Mouse (Mus musculus): Measurements from ENCODE around the gene Clec2i. TPM values are rescaled to one million over a fixed set of nuclear protein-coding genes. Genes with fewer than 3 reads are reported as not detected.
A peak's percentile ranks its signal among the peaks of the same experiment; 100 is the strongest.

Gene Clec2i
- polyA plus RNA-seq, 1 experiment, result not detected

DNA sequence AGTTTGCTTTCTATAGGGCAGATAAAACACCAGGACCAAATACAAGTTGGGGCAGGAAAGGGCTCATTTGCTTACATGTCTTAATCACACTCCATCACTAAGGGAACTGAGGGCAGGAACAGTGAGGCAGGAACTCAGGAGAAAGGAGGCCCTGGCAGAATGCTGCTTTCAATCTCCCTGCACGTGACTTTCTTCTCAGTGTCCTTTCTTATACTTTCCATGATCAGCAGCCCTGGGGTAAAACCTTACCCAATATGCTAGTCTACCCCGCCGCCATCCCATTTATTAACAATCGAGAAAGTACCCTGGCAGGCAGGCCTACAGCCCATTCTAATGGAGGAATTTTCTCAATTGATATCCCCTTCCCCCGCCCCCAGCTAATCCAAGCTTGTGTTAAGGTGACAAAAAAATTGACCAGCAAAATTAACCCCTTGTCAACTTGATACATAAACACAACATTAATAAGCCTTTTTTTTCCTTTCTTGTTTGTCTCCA, 42.8 kb upstream of the Clec2i start:
- peak overlapping the region; percentile 73 for H3K27ac ChIP-seq (ENCODE audit: insufficient read depth, low read length)
- no peaks in the 10 kb centered on the region for H3K9me3 ChIP-seq (replicated peaks; ENCODE audit: control insufficient read depth, insufficient read depth, low read length, poor library complexity, severe bottlenecking)
- H3K36me3 ChIP-seq (ENCODE audit: control insufficient read depth, insufficient read depth, low read length, poor library complexity, severe bottlenecking), result no peaks in the 10 kb centered on the region
- no peaks in the 10 kb centered on the region for H3K27me3 ChIP-seq (ENCODE audit: control insufficient read depth, insufficient read depth, low read length, poor library complexity, severe bottlenecking)
- no peak overlapping the region for H3K4me3 ChIP-seq (ENCODE audit: low read depth, low read length)
- no peaks in the 10 kb centered on the region for H3K4me1 ChIP-seq (ENCODE audit: control insufficient read depth, insufficient read depth, low read length)
- peak overlapping the region; percentile 6; the same call in 1 of the 2 replicates for H3K9ac ChIP-seq (ENCODE audit: low read depth, poor library complexity, severe bottlenecking)
- TF ChIP-seq POLR2A (IDR thresholded peaks at IDR 0.05; ENCODE audit: insufficient read depth, low read length) (no peak), EP300 (IDR thresholded peaks at IDR 0.05; ENCODE audit: insufficient read depth, low read depth, low read length) (no peak), CTCF (IDR thresholded peaks at IDR 0.05; ENCODE audit: low read depth, low read length) (no peak)

DNA sequence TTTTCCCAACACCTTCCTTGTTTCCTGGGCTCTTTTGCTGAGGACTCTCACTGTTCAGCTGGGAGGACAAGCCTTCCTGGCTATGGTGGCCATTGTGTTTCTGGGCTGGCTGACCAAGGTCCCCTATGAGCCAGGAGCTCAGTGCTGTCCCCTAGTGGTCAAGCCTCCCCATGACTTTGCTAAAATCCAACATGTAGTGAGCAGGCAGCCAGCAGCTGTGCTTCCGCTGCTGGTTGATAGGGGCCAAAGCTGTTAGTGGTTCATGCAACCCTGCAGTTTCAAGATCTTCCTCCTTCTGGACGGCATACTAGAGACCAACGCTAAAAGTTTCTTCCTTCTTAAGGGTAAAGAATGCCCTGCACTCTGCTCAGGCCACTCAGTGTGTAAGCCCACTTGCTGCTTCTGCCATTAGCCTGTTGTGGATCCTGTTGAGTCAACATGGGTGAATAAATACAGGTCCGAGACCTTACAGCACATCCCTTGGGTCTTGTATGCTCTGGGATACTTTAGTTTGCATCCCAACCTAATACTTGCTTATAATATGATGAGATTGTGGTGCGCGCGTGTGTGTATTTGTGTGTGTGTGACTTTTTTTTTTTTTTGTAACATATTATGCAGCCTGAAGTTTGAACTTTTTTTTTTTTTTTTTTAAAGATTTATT, 41.9 kb upstream of the Clec2i start:
- peak overlapping the region; percentile 85 for H3K27ac ChIP-seq (ENCODE audit: insufficient read depth, low read length)
- peak overlapping the region; percentile 56 for H3K4me3 ChIP-seq (ENCODE audit: low read depth, low read length)
- no peak overlapping the region for H3K9ac ChIP-seq (ENCODE audit: low read depth, poor library complexity, severe bottlenecking)
- no peaks in the 10 kb centered on the region for H3K36me3 ChIP-seq (ENCODE audit: control insufficient read depth, insufficient read depth, low read length, poor library complexity, severe bottlenecking)
- H3K27me3 ChIP-seq (ENCODE audit: control insufficient read depth, insufficient read depth, low read length, poor library complexity, severe bottlenecking), result no peaks in the 10 kb centered on the region
- TF ChIP-seq CTCF (IDR thresholded peaks at IDR 0.05; ENCODE audit: low read depth, low read length) (peak; percentile 99), EP300 (IDR thresholded peaks at IDR 0.05; ENCODE audit: insufficient read depth, low read depth, low read length) (no peak)
- H3K4me1 ChIP-seq (ENCODE audit: control insufficient read depth, insufficient read depth, low read length), result no peaks in the 10 kb centered on the region
- 0 out of 2 replicates have a peak, but pooled peaks cover 1% of the 10 kb centered on the region for H3K9me3 ChIP-seq (replicated peaks; ENCODE audit: control insufficient read depth, insufficient read depth, low read length, poor library complexity, severe bottlenecking)

DNA sequence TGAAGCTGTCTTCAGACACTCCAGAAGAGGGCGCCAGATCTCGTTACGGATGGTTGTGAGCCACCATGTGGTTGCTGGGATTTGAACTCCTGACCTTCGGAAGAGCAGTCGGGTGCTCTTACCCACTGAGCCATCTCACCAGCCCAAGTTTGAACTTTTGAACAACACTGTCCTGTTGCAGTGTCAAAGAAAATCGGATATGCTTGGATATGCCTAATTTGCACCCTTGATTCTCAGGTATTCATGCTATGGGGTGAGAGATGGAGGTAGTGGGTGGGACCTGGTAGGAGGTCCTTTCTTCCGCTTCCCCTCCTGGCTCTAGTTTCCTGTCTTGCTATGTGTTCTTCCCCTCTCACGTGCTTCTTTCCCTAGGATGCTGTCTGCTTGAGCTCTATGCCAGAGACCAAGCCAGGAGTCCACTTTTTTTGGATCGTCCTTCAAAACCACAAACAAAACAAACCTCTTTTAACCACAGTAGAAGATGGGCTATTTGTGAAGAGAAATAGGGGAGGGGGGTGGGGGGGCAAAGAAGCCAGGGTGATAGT, 41.3 kb upstream of the Clec2i start:
- H3K4me1 ChIP-seq (ENCODE audit: control insufficient read depth, insufficient read depth, low read length), result no peaks in the 10 kb centered on the region

DNA sequence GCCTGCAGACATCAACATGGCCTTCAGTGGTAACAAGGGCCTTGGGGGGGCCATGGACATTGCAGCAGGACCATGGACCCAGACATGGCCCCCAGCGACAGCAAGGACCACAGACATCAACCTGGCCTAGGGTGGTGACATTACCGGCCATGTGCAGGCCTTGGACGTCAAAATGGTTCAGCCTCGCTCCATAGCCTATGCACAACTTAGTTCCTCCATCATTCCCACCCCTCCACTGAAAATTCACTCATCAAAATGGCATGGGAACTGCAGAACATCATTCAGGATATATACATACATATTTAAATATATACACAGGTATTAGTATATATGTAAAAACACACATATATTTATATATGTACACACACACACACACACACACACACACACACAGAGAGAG, 40.0 kb upstream of the Clec2i start:
- H3K36me3 ChIP-seq (ENCODE audit: control insufficient read depth, insufficient read depth, low read length, poor library complexity, severe bottlenecking), result no peaks in the 10 kb centered on the region
- TF ChIP-seq EP300 (IDR thresholded peaks at IDR 0.05; ENCODE audit: insufficient read depth, low read depth, low read length), result no peak
- TF ChIP-seq POLR2A (IDR thresholded peaks at IDR 0.05; ENCODE audit: insufficient read depth, low read length), result no peak
- TF ChIP-seq CTCF (IDR thresholded peaks at IDR 0.05; ENCODE audit: low read depth, low read length), result no peak
- H3K4me1 ChIP-seq (ENCODE audit: control insufficient read depth, insufficient read depth, low read length), result no peaks in the 10 kb centered on the region
- H3K4me3 ChIP-seq (ENCODE audit: low read depth, low read length), result no peak overlapping the region
- H3K9me3 ChIP-seq (replicated peaks; ENCODE audit: control insufficient read depth, insufficient read depth, low read length, poor library complexity, severe bottlenecking), result 0 out of 2 replicates have a peak, but pooled peaks cover 4% of the 10 kb centered on the region
- H3K9ac ChIP-seq (ENCODE audit: low read depth, poor library complexity, severe bottlenecking), result no peak overlapping the region
- H3K27me3 ChIP-seq (ENCODE audit: control insufficient read depth, insufficient read depth, low read length, poor library complexity, severe bottlenecking), result no peaks in the 10 kb centered on the region
- H3K27ac ChIP-seq (ENCODE audit: insufficient read depth, low read length), result no peak overlapping the region

More for the DNA sequence above, 41.3 kb upstream of the Clec2i start:
- Histone ChIP-seq H3K36me3 (ENCODE audit: control insufficient read depth, insufficient read depth, low read length, poor library complexity, severe bottlenecking) (no peaks in the 10 kb centered on the region), H3K9ac (ENCODE audit: low read depth, poor library complexity, severe bottlenecking) (no peak overlapping the region), H3K27me3 (ENCODE audit: control insufficient read depth, insufficient read depth, low read length, poor library complexity, severe bottlenecking) (no peaks in the 10 kb centered on the region), H3K27ac (ENCODE audit: insufficient read depth, low read length) (no peak overlapping the region), H3K4me3 (ENCODE audit: low read depth, low read length) (no peak overlapping the region), H3K9me3 (replicated peaks; ENCODE audit: control insufficient read depth, insufficient read depth, low read length, poor library complexity, severe bottlenecking) (0 out of 2 replicates have a peak, but pooled peaks cover 4% of the 10 kb centered on the region)
- no peak for TF ChIP-seq CTCF (IDR thresholded peaks at IDR 0.05; ENCODE audit: low read depth, low read length)
- TF ChIP-seq POLR2A (IDR thresholded peaks at IDR 0.05; ENCODE audit: insufficient read depth, low read length), result no peak
- TF ChIP-seq EP300 (IDR thresholded peaks at IDR 0.05; ENCODE audit: insufficient read depth, low read depth, low read length), result no peak

DNA sequence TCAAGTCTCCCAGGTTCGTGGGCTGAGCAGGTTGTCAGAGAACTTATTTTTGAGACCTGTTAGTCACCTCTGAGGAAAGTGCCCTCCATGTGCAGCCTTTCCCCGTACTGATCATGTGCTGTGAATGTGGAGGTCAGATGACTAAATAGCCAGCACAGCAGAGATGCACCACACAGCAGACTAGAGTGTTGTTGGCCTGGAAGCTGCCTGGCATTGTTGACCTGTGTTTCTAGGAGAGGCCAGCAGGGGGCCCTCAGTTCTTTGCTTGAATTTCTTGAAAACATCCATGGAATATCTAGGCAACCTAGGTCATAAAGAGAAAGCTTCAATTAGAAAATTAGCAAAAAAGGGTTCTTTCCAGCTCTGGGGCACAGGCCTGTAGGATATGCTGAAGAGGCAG, 37.5 kb upstream of the Clec2i start:
- TF ChIP-seq EP300 (IDR thresholded peaks at IDR 0.05; ENCODE audit: insufficient read depth, low read depth, low read length), result no peak
- peak; percentile 6 for TF ChIP-seq CTCF (IDR thresholded peaks at IDR 0.05; ENCODE audit: low read depth, low read length)
- Histone ChIP-seq H3K9ac (ENCODE audit: low read depth, poor library complexity, severe bottlenecking) (no peak overlapping the region), H3K4me1 (ENCODE audit: control insufficient read depth, insufficient read depth, low read length) (no peaks in the 10 kb centered on the region), H3K27ac (ENCODE audit: insufficient read depth, low read length) (no peak overlapping the region), H3K4me3 (ENCODE audit: low read depth, low read length) (no peak overlapping the region), H3K9me3 (replicated peaks; ENCODE audit: control insufficient read depth, insufficient read depth, low read length, poor library complexity, severe bottlenecking) (0 out of 2 replicates have a peak, but pooled peaks cover 4% of the 10 kb centered on the region), H3K36me3 (ENCODE audit: control insufficient read depth, insufficient read depth, low read length, poor library complexity, severe bottlenecking) (no peaks in the 10 kb centered on the region), H3K27me3 (ENCODE audit: control insufficient read depth, insufficient read depth, low read length, poor library complexity, severe bottlenecking) (no peaks in the 10 kb centered on the region)

DNA sequence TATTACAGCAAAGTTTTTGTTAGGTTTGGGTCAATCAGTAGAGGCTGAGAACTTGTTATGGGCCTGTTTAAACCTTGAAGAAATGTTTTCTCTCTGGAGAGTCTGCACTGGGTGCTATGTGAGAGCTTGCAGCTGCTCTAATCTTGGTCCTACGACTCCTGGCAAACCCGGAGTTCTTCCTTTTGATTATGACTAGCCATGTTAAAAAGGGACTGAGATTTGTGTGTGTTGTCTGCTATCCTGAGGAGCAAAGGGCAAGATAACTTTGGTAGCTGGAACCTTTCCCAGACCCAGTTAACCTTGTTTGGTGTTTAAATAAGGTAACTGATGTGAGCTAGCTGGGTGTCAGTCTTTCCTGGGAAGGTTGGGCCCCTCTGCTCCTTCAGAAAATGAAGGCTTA, 36.7 kb upstream of the Clec2i start:
- Histone ChIP-seq H3K9ac (ENCODE audit: low read depth, poor library complexity, severe bottlenecking) (no peak overlapping the region), H3K27me3 (ENCODE audit: control insufficient read depth, insufficient read depth, low read length, poor library complexity, severe bottlenecking) (no peaks in the 10 kb centered on the region), H3K4me1 (ENCODE audit: control insufficient read depth, insufficient read depth, low read length) (no peaks in the 10 kb centered on the region), H3K9me3 (replicated peaks; ENCODE audit: control insufficient read depth, insufficient read depth, low read length, poor library complexity, severe bottlenecking) (0 out of 2 replicates have a peak, but pooled peaks cover 4% of the 10 kb centered on the region), H3K4me3 (ENCODE audit: low read depth, low read length) (no peak overlapping the region), H3K36me3 (ENCODE audit: control insufficient read depth, insufficient read depth, low read length, poor library complexity, severe bottlenecking) (no peaks in the 10 kb centered on the region), H3K27ac (ENCODE audit: insufficient read depth, low read length) (no peak overlapping the region)
- TF ChIP-seq CTCF (IDR thresholded peaks at IDR 0.05; ENCODE audit: low read depth, low read length) (no peak), POLR2A (IDR thresholded peaks at IDR 0.05; ENCODE audit: insufficient read depth, low read length) (no peak), EP300 (IDR thresholded peaks at IDR 0.05; ENCODE audit: insufficient read depth, low read depth, low read length) (no peak)
